ENCODE assay signal across 1 mouse cellular context in the genomic region with DNA sequence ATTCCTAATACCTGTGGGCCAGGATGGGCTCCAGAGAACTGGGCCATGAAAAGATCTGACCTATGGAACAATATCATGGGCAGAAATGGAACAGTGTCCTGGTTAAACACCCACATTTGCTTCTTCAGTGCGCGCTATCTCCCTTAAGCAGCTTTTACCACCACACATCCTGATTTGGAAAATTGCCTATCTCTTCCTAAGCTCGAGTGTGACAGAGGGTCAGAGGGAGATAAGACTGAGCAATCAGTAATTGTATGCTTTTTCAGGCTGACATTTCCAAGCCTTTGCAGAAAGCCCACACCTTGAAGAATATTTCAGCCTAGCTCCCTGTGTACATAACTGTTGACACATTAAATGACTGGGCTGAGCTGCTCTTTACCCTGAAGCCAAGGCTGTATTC.
TF ChIP-seq lines count a peak whose summit lies in the region.

No protein-coding gene starts in this region.

TF ChIP-seq in MEL, 35 proteins besides CTCF, POLR2A, EP300 and RAD21 (continued from another document):
- TF ChIP-seq ETS1 (IDR thresholded peaks at IDR 0.05; ENCODE audit: low read depth, low read length) (peak; percentile 96), CHD1 (IDR thresholded peaks at IDR 0.05; ENCODE audit: low read depth, low read length) (no peak), SMC3 (IDR thresholded peaks at IDR 0.05; ENCODE audit: low read depth, low read length) (no peak), MXI1 (IDR thresholded peaks at IDR 0.05; ENCODE audit: low read depth, low read length) (no peak), MAFK (IDR thresholded peaks at IDR 0.05; ENCODE audit: borderline replicate concordance, low read depth, low read length) (0 out of 2 replicates have a peak, but pooled peaks have one; percentile 66), MAZ (IDR thresholded peaks at IDR 0.05; ENCODE audit: low read depth, low read length) (peak; percentile 65; the same call in 1 of the 2 replicates), TAL1 (IDR thresholded peaks at IDR 0.05; ENCODE audit: low read length) (peak; percentile 98), ZNF384 (IDR thresholded peaks at IDR 0.05; ENCODE audit: low read depth, low read length) (no peak), ZC3H11A (IDR thresholded peaks at IDR 0.05; ENCODE audit: low read depth, low read length) (no peak), JUND (IDR thresholded peaks at IDR 0.05; ENCODE audit: low read depth, low read length) (no peak), POLR2AphosphoS2 (IDR thresholded peaks at IDR 0.05; ENCODE audit: low read length) (peak; percentile 50; the same call in 1 of the 2 replicates), ZMIZ1 (IDR thresholded peaks at IDR 0.05; ENCODE audit: low read depth, low read length) (no peak; the same call in 1 of the 2 replicates), MYC (IDR thresholded peaks at IDR 0.05; ENCODE audit: low read depth, low read length) (peak; percentile 29; the same call in 1 of the 2 replicates), GATA1 (IDR thresholded peaks at IDR 0.05; ENCODE audit: low read depth, low read length) (peak; percentile 100), KAT2A (conservative IDR thresholded peaks at IDR 0.05; ENCODE audit: low read depth, low read length) (no peak), MAX (IDR thresholded peaks at IDR 0.05; ENCODE audit: low read length) (no peak)
TF ChIP-seq in MEL: peak in this region for 11.
